Mouse (Mus musculus): ENCODE results near the gene Lmo7.

- TF ChIP-seq CTCF (IDR thresholded peaks at IDR 0.05; ENCODE audit: extremely low read depth, insufficient read length, insufficient replicate concordance, low read depth, low read length), result no peak
- TF ChIP-seq POLR2A (IDR thresholded peaks at IDR 0.05; ENCODE audit: low read depth, low read length), result no peak
Measured at GRCm38 (mm10) chr14:101886320-101886719, 156.6 kb downstream of the Lmo7 start.
